Mouse (Mus musculus): ENCODE measurements around the gene Prrg3.
"Not testable (repeated sequence)": the region's sequence is repeated elsewhere in the genome, so short reads cannot be mapped to it uniquely, and the experiment has no call there.

The Prrg3 gene

DNA sequence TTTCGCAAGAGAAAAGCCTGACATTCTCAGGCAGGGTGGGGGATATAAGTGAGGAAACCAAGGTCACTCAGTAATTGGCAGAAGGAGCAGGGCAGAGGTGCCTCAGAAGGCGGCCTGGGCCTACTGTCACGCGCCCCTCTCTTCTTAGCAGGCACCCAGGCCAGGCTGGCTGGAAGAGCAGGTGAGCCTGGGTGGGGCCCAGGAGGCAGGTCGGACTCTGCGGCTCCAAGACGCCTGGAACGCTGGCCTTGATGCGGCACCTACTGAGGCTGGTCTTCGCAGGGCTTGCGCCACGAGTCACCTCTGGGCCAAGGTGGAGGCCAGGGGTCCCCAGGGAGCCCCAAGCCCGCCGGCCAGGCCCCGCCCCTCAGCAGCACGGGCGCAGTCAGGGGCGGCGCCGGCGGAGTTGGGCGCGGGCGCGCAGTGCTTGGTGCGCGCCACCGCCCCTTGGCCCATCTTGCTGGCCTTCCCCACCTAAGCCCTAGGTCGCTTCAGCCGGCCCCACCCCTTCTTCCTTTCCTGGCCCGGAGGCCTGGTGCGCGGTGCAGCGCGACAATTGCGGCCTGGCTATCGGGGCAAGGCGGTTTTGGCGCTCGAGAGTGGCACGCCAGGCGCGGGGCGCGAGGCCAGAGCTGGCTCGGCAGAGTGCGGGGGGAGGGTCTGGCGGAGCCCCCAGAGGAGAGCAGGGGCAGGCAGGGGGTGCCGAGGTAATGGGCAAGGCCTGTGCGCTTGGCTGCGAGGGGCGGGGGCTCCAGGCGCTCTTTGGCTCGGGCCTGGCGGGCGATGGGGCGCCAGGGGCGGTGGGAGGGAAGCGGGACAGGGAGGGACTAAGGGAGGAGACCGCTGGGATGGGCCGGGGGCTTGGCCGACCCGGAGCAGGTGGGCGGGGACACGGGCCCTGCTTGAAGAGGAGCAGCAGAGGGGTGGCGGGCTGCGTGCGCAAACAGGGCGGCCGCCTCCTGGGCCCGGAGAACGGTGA is at the start of gene Prrg3:
Gene Prrg3 (plus strand): TSS at position 552 of the 979 bp plus-strand sequence.
- peak in 1 of 2 experiments; percentile 38 for DNase-seq (ENCODE audit: low spot score in 2 of 2)

DNA sequence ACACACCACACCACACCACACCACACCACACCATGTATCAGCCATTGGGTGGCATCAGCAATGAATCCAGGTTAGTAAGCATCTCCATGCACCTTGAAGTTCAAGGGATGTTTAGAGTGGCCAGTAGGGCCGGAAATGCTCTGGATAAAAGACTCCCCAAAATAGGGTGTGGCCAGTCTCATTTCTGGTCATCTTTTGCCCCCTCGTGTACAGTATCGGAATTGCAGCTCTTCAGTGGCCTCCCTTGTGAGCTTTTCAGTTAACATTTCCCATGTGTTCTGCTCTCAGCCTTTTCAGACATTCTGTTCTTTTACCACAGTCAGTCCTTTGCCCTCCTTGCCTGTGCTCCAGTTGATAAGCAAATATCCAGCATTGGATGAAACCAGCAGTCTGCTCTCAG is 15.8 kb upstream of the Prrg3 start:
- peak; percentile 13 to 30 for DNase-seq (ENCODE audit: low spot score in 2 of 2)

DNA sequence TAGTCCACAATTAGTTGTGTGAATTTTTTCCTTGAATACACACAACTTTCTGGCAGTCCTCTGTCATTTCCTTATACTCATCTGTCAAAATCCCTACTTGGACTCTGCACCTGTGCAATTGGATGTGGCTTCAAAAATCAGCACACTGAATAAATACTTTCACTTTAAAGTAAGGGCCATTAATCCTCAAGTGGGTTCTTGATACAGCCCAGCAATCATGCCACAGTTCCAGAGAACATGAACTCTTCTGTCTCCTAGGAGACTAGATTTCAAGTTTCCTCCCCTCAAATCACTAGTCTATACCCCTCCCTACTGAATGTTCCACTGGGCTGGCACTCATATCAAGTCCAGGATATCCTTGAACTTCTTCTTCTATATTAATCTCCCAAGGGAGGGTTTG is 4.1 kb upstream of the Prrg3 start:
- no peak for DNase-seq (ENCODE audit: low spot score in 2 of 2)

DNA sequence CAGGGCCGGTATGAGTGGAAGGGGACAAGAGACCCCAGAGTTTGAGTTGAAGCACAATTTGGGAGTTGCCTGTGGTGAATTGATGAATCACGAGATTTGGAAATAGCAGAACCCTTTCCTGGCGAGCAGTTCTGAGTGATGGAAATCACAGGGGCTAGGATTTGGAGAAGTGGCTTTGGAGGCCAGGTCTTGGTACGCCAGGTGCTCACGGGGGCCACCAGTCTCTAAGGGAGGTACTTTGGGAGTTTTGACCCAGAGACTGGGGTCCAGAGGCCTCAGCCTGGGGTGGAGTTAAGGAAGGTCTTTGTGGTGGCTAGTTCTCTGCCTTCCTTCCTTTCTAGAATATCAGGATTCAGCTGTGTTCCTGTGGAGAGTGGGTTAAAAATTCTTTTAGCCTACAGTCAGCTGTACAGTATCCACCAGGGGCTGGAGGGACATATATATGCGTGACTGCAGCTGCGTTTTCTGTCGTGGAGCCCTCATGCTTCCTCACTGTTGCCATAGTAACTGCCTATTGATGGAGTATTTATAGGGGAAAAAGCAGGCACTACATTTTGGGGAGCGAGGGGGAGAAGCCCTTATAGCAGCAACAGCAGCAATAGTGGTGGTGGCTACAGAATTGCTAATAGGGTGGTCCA is 970 bp downstream of the Prrg3 start:
- DNase-seq (ENCODE audit: low spot score in 2 of 2) = no peak

DNA sequence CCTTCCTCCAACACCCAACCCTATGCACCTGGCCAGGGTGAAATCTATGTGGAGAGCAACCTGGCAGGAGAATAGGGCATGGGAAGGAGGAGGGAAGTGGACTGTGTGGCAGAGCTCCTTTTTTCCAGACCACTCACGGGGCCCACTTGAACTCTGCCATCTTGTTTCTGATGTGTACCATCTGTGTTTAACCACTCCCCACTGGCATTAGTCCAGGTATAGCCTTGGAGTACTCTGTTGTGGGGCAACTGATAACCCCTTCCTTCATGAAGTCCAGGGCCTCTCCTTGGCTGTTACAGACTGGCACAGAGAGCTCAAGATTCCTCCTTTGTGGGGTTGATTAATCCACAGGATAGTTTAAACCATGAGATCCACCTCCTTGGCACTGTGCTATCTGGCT is 5.8 kb downstream of the Prrg3 start:
- DNase-seq (ENCODE audit: low spot score in 2 of 2) = no peak

DNA sequence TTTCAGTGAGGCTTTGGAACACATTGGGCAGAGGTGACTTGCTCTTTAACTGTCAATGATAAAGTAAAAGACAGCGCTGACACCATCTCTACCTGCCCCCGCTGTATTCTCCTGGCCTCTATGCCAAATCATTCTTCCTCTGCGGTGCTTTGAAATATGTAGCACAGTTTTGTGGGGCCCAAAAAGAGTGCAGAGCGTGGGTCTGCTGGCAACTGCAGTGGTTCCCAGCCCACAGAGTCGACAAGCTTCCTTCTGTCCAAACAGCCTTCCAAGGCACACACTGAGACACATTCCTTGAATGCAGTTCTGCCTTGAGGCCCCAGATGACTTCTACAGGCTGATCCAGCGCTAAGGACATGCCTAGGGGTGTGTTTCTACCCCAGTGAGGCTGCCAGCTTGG is 6.4 kb downstream of the Prrg3 start:
- DNase-seq (ENCODE audit: low spot score in 2 of 2) = no peak

DNA sequence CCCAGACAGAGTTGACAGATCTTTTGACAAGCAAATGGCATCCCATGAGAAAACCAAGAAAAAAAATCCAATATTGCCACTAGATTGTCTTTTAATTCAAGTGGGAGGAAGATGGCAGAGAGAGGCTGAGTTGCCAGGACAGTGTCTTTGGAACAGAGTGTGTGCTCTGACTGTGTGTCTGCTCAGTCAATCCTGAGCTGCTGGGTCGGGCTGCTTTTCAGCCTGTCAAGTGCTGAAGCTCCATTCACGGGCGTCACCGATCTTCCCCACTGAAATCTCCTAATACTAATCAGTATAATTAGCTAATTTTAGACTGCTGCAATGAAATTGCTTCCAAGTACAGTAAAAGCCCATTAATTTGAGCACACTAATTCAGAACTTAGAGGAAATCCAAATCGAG is 8.9 kb downstream of the Prrg3 start:
- no peak for DNase-seq (ENCODE audit: low spot score in 2 of 2)

DNA sequence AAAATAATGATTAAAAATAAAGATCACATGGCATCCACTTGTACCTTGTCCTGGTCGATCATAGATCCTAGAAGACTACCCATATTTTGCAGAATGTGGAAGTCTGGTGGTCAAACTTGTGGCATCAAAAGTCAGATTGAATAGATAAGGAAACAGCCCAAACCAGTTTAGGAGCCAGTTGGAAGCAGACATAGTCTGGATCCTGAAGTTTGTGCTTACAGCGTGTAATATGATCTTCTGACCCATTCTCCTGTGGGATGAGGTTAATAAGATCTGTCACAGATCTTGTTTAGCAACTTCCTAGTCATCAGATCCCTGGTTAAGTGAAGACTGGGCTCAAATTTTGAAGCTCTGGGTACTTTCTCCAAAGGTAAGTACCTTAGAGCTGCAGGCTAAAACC is 10.3 kb downstream of the Prrg3 start, which contains the start of gene Fate1:
Gene Fate1 (plus strand): TSS at position 301 of the 400 bp plus-strand sequence.
- no peak for DNase-seq (ENCODE audit: low spot score in 2 of 2)

DNA sequence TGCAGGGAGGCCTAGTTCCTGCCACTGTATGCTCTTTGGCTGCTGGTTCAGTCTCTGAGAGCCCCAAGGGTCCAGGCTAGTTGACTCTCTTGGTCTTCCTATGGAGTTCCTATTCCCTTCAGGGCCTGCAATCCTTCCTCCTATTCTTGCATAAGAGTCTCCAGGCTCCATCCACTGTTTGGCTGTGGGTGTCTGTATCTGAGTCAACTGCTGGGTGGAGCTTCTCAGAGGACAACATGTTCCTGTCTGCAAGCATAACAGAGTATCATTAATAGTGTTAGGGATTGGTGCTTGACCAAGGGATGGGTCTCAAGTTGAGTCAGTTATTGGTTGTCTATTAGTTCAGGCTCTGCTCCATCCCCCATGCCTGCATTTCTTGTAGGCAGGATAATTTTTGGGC is 15.3 kb downstream of the Prrg3 start:
- DNase-seq (ENCODE audit: low spot score in 2 of 2) = not testable (repeated sequence)

DNA sequence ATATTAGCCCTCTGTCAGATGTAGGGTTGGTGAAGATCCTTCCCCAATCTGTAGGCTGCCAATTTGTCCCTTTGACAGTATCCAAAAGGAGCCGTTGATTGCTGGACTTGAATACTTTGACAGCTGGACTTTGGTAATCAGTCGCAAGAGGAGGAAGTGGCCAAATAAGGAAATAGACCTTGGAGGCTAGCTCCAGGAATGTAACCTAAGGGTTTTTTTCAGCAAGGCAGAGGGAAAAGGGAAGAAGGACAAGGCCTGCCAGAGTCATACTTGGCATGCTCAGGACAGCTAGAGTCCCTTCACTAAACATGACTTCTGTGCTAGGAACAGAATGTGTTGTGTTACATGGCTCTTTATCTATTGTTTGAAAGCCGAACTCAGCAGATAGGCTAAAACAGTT is 18.0 kb downstream of the Prrg3 start:
- DNase-seq (ENCODE audit: low spot score in 2 of 2) = no peak

DNA sequence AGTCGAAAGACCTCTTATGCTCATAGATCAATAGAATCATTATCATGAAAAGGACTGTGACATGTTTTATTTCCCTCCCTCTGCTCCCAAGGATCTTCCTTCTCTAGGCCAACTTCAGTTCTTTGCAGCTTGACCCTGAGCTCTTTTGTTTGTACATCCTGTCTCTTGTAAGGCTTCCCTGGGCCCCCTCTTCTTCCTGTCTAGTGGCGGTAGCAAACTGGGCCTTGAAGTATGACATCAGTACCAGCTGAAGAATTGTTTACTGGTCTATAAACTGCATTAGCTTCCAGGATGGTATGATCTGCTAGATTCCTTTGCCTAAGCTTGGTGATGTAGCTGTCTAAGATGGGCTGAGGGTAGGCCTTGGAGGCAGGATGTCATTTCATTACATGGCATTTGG is 18.9 kb downstream of the Prrg3 start:
- no peak for DNase-seq (ENCODE audit: low spot score in 2 of 2)

DNA sequence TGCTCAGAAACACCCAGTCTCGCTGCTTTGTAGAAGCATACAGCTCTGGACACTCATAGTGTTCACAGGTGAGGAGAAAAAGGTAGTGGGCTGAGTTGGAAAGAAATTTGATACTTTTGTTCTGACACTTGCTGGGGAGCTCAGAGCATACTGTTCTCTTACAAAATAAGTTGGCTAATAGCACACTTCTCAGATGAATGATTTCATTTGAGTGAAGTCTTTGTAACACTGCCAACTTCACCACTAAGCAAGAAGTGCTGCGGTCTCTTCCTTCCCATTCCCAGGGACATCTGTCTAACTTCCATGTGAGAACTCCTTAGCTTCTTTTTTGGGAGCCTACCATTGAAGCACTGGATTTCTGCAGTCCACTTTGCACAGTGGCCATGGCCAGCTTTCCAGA is 20.8 kb downstream of the Prrg3 start:
- DNase-seq (ENCODE audit: low spot score in 2 of 2) = no peak

DNA sequence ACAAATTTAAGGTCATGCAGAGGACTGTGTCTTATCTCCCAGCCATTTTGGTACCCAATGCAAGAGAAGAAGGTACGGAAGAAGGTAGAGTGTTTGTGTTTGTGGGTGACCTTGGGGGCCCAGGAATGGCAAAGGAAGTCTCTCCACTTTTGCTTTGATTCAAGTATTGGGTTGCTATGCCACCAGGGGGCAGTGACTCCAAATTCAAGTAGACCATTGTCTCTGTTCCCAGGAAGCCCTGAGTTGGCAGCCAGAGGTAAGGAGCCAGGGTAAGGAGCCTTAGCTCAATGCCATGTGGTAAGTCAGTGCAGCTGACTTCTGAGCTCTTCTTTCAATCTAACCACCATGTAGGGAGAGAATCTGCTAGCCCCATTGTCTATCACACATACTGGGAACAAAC is 21.4 kb downstream of the Prrg3 start:
- DNase-seq (ENCODE audit: low spot score in 2 of 2) = no peak

DNA sequence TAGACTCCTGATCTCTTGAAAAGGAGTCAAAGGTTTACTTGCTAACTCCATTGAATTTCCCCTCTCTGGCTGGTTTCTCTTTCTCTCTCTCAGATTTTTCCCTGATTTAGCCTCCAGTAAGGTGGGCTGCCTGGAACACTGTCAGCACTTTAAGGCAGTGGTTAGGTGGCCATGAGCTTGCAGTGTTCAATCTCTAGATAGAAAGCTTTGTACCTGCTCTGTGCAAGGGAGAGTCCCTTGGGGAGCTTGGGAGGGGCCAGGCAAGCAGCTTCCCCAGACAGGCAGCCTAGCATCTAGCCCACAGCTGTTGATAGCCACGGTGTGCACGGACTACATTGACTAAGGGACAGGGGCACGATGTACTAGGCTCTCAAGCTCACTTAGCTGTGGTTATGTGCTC is 29.1 kb downstream of the Prrg3 start, which contains the start of gene Cnga2:
Gene Cnga2 (plus strand): TSS at position 301 of the 400 bp plus-strand sequence.
- no peak for DNase-seq (ENCODE audit: low spot score in 2 of 2)

DNA sequence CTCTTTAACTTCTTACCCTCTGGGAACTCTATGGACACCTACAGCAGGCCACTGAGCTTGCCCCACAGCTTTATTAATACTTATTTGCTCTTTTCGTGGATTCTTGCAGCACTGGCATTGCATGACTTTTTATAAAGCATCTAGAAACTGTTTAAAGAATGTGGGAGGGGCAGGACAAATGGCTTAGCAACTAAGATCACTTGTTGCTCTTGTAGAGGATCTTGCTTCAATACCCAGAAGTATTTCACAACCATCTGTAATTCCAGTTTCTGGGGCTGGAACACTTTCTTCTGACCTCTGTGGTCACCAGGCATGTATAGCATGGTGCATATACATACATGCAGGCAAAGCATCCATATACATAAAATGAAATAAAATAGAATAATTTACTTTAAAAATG is 33.5 kb downstream of the Prrg3 start:
- DNase-seq (ENCODE audit: low spot score in 2 of 2) = no peak

DNA sequence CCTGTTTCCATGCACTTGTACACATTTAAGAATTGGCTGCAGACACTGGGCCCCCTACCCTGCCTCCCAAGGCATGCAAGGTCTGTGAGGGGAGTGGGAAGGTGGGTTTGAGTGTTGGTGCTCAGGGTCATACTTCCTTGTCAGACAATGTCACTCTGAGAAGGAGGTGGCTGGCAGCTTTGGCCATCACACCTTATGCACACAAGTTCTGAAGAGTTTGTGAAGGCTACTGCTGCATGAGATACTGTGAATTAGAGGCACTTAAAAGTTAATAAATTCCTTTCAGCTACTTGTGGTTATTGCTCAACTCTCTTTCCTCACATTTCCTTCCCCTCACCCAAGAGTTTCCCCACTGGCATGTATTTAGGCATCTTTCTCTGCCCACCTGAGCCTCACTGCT is 47.5 kb downstream of the Prrg3 start:
- DNase-seq (ENCODE audit: low spot score in 2 of 2) = no peak

DNA sequence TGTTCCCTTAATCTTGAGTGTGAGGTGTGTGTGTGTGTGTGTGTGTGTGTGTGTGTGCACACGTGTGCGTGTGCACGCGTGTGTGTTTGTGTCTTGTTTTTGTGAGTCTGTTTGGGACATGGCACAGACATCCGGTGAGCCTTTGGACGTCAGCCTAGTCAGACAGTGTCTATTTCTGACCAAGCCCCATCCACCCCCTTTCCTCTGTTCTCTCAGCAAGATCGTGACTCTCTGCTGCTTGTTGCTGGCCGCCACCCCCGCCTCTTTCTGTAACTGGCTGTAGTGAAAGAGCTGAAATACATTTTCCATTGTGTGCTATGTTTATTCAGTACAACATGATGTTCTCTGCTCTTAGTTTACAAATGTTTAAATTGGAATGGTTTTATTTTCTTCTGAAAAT is 49.8 kb downstream of the Prrg3 start:
- no peak for DNase-seq (ENCODE audit: low spot score in 2 of 2)

DNA sequence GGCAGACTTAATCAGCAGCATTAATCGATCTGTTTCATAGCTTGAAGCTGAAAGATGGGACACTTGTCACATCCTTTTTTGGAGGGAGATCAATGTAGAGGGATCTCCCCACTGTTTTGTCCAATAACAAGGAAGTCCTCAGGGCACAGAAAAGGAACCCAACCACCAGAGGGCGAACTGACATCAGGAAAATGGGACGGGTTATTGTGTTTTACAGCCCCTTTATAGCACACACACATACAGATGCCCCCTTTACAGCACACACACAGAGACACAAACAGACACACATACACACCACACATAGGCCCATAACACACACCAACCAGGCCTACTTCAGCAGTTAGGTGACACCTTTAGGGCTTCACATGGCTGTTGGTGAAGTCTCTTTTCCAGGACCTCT is 50.4 kb downstream of the Prrg3 start:
- DNase-seq (ENCODE audit: low spot score in 2 of 2) = no peak

DNA sequence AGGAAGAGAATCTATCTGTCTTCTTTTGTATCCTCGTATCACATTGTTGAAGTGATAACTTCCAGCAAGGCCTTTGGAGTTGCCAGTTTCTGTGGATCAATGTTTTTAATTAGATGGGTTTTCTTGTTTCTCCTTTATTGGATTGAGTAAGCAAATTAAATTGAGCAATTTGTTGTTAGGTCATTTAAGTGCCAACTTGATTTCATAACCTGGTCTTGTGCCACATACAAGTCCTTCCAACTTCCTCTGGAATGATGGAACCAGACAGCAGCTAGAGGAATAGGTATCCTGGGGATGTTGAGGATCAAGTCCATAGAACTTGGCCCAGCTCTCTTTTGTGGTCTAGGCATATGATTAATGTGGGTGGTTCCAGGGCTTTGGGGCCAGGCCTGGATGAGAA is 59.8 kb downstream of the Prrg3 start:
- no peak for DNase-seq (ENCODE audit: low spot score in 2 of 2)

All from urinary bladder, postnatal 36 days (tissue).